8 mouse cellular contexts compared by ENCODE assay signal in genomic region chr8:111539422-111540076, GRCm38 (mm10). TPM values are rescaled to one million over a fixed set of nuclear protein-coding genes. Genes with fewer than 3 reads are reported as not detected.
A peak's percentile ranks its signal among the peaks of the same experiment; 100 is the strongest.
DNase-seq lines count a peak whose midpoint lies in the region; ATAC-seq and TF ChIP-seq lines count a peak whose summit lies in the region.

No protein-coding gene starts in this region.

- no peaks in the 10 kb centered on the region for H3K27me3 ChIP-seq in heart, embryonic 10.5 days (ENCODE audit: insufficient read depth, poor library complexity, severe bottlenecking)
- no peaks in the 10 kb centered on the region for H3K27me3 ChIP-seq in liver, embryonic 11.5 days (replicated peaks; ENCODE audit: control insufficient read depth, insufficient read depth, low read length)
- no peaks in the 10 kb centered on the region for H3K27me3 ChIP-seq in stomach, embryonic 15.5 days (replicated peaks)

- intact Hi-C loops in gastrocnemius, adult 2 months (cut with DNase I): no loop called here
- intact Hi-C loops in left cerebral cortex, postnatal 10 days (cut with DNase I): loop anchor here (5.0 kb wide), 2 partner anchors 88 to 103 kb away; partner anchors contain the start of gene Zfp1

- ATAC-seq in liver, embryonic 11.5 days (replicated peaks; ENCODE audit: low FRiP score): no peak
- no peak for ATAC-seq in stomach, embryonic 15.5 days (ENCODE audit: insufficient read depth, low FRiP score, low read depth)

- TF ChIP-seq CTCF in gastrocnemius, adult 2 months (IDR thresholded peaks at IDR 0.05): no peak

- 61% methylated on average over 10 of the region's 10 CpGs for WGBS in heart, embryonic 10.5 days
- 53% methylated on average over 10 of the region's 10 CpGs for WGBS in liver, embryonic 11.5 days
- 59% methylated on average over 10 of the region's 10 CpGs for WGBS in stomach, embryonic 15.5 days

- H3K27ac ChIP-seq in gastrocnemius, adult 2 months: peak overlapping the region; percentile 95
- peak overlapping the region; percentile 56; the same call in 1 of the 2 replicates for H3K27ac ChIP-seq in heart, embryonic 10.5 days
- H3K27ac ChIP-seq in liver, embryonic 11.5 days (ENCODE audit: low read depth, low read length): no peak overlapping the region
- H3K27ac ChIP-seq in stomach, embryonic 15.5 days: peak overlapping the region; percentile 21; the same call in 1 of the 2 replicates

- H3K4me3 ChIP-seq in gastrocnemius, adult 2 months: peak overlapping the region; percentile 94
- H3K4me3 ChIP-seq in heart, embryonic 10.5 days: peak overlapping the region; percentile 22
- H3K4me3 ChIP-seq in liver, embryonic 11.5 days (ENCODE audit: low read depth, low read length): peak overlapping the region; percentile 20
- no peak overlapping the region for H3K4me3 ChIP-seq in stomach, embryonic 15.5 days (replicated peaks)

- DNase-seq in gastrocnemius, adult 2 months: peak; percentile 38
- DNase-seq in gastrocnemius, postnatal 4 days (ENCODE audit: low spot score in 2 of 2): no peak
- DNase-seq in adrenal gland, postnatal 14 days: peak; percentile 62
- no peak for DNase-seq in heart, embryonic 10.5 days (ENCODE audit: low spot score)
- DNase-seq in liver, embryonic 11.5 days (ENCODE audit: low spot score): no peak
- no peak for DNase-seq in urinary bladder, postnatal 4 days (ENCODE audit: low spot score in 2 of 2)
- DNase-seq in left cerebral cortex, postnatal 10 days (ENCODE audit: extremely low spot score in 1 of 2, low spot score in 2 of 2): no peak

- peak overlapping the region; percentile 30; the same call in 1 of the 2 replicates for H3K9ac ChIP-seq in liver, embryonic 11.5 days (ENCODE audit: low read depth, low read length)
- H3K9ac ChIP-seq in stomach, embryonic 15.5 days: no peak overlapping the region

- no peaks in the 10 kb centered on the region for H3K9me3 ChIP-seq in heart, embryonic 10.5 days
- H3K9me3 ChIP-seq in liver, embryonic 11.5 days (ENCODE audit: control insufficient read depth, low read length): no peaks in the 10 kb centered on the region
- no peaks in the 10 kb centered on the region for H3K9me3 ChIP-seq in stomach, embryonic 15.5 days

- peak overlapping the region; percentile 97 for H3K4me2 ChIP-seq in liver, embryonic 11.5 days
- H3K4me2 ChIP-seq in stomach, embryonic 15.5 days: peak overlapping the region; percentile 37

- H3K4me1 ChIP-seq in heart, embryonic 10.5 days: peaks cover 51% of the 10 kb centered on the region
- peaks cover 42% of the 10 kb centered on the region for H3K4me1 ChIP-seq in liver, embryonic 11.5 days (replicated peaks; ENCODE audit: control insufficient read depth, insufficient read depth, low read length)
- peaks cover 31% of the 10 kb centered on the region for H3K4me1 ChIP-seq in stomach, embryonic 15.5 days

- peaks cover 8% of the 10 kb centered on the region for H3K36me3 ChIP-seq in heart, embryonic 10.5 days
- H3K36me3 ChIP-seq in liver, embryonic 11.5 days (ENCODE audit: control insufficient read depth, insufficient read depth, low read length): peaks cover 3% of the 10 kb centered on the region; the same call in 1 of the 2 replicates
- H3K36me3 ChIP-seq in stomach, embryonic 15.5 days: 0 out of 2 replicates have a peak, but pooled peaks cover 3% of the 10 kb centered on the region

RNA-seq across cellular contexts. Expression of gene Znrf1, which starts 3.7 kb away (rescaled TPM):
- total RNA-seq in gastrocnemius, adult 2 months (2021): 10 to 100 TPM; 58.6 to 69.8 TPM
- total RNA-seq in gastrocnemius, postnatal 4 days (2021): 10 to 100 TPM; 69.2 to 70.8 TPM
- total RNA-seq in adrenal gland, postnatal 14 days (2021): 44.3 and 47.7 TPM in 2 replicates
- polyA plus RNA-seq in heart, embryonic 10.5 days (2016; fragmentation: Nextera tagmentation; extraction: Ambion mirVana): 21.3 and 37.0 TPM in 2 replicates
- 24.9 and 27.6 TPM in 2 replicates for polyA plus RNA-seq in liver, embryonic 11.5 days (2014; fragmentation: Nextera tagmentation; extraction: Ambion mirVana)
- polyA plus RNA-seq in stomach, embryonic 15.5 days (2015; fragmentation: Nextera tagmentation; extraction: Ambion mirVana): 31.1 and 32.9 TPM in 2 replicates
- total RNA-seq in left cerebral cortex, postnatal 10 days (2021): 100 to 1,000 TPM; 168 to 171 TPM

RNA-seq across cellular contexts. Expression of gene Wdr59, which starts 17.7 kb away (rescaled TPM):
- total RNA-seq in gastrocnemius, adult 2 months (2021): 1 to 10 TPM; 7.9 to 8.2 TPM
- 10 to 100 TPM; 13.0 to 13.3 TPM for total RNA-seq in gastrocnemius, postnatal 4 days (2021)
- total RNA-seq in adrenal gland, postnatal 14 days (2021): 12.0 and 15.4 TPM in 2 replicates
- 4.4 and 5.9 TPM in 2 replicates for polyA plus RNA-seq in heart, embryonic 10.5 days (2016; fragmentation: Nextera tagmentation; extraction: Ambion mirVana)
- 3.1 and 3.8 TPM in 2 replicates for polyA plus RNA-seq in liver, embryonic 11.5 days (2014; fragmentation: Nextera tagmentation; extraction: Ambion mirVana)
- 5.5 and 5.8 TPM in 2 replicates for polyA plus RNA-seq in stomach, embryonic 15.5 days (2015; fragmentation: Nextera tagmentation; extraction: Ambion mirVana)
- total RNA-seq in left cerebral cortex, postnatal 10 days (2021): 10 to 100 TPM; 21.2 to 22.0 TPM

Comparison
In these comparisons a context has a peak if more than half of its experiments do, and no peak if none do; other contexts are left out.
1. DNase-seq: peak in gastrocnemius, adult 2 months (single experiment) and adrenal gland, postnatal 14 days (single experiment); none in gastrocnemius, postnatal 4 days (0 of 2), heart, embryonic 10.5 days (single experiment), liver, embryonic 11.5 days (single experiment), urinary bladder, postnatal 4 days (0 of 2) and left cerebral cortex, postnatal 10 days (0 of 2).